Mouse (Mus musculus): ENCODE measurements around the gene Tfrc. TPM values are rescaled to one million over a fixed set of nuclear protein-coding genes. Genes with fewer than 3 reads are reported as not detected.

Tfrc gene
- total and polyA plus RNA-seq, 3 experiments: 190 to 840 (median 358) TPM

DNA sequence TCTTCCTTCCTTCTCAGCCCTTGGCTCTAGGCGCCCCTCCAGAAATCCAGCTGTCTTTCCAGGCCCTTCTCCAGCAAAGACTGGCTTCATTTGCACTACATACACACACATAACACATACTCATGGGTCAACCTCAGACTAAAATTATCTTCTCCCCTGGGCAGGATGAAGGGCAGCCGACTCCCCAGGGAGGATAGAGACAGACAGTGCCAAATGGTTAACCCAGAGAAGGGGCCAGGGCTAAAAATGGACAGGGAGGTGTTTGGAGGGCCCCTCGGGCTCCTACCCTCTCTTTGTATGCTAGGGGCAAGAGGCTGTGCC lies 58.8 kb downstream of the Tfrc start:
- H3K36me3 ChIP-seq (replicated peaks in 1 of 2; ENCODE audit: control insufficient read depth in 1 of 2, insufficient read depth in 1 of 2, low read length in 1 of 2): peaks cover 0 to 48% of the 10 kb centered on the region in 2 experiments
- dilution Hi-C loops (cut with MboI; ENCODE audit: extremely low pct_ligation_motif_present, extremely low pct_unique_long_range_greater_than_20kb, low sequenced_read_pairs) (no loop called here), in situ Hi-C loops (cut with MboI; ENCODE audit: low pct_ligation_motif_present, low pct_unique_long_range_greater_than_20kb, low sequenced_read_pairs) (no loop called here)
- peaks cover 50 to 95% of the 10 kb centered on the region in 2 experiments for H3K4me1 ChIP-seq (ENCODE audit: control insufficient read depth in 1 of 2, insufficient read depth in 2 of 2)
- H3K4me2 ChIP-seq (ENCODE audit: insufficient read depth, low read depth, poor library complexity, severe bottlenecking): peak overlapping the region; percentile 60
- TF ChIP-seq NRF1 (IDR thresholded peaks at IDR 0.05; ENCODE audit: low read depth, low read length) (no peak), PAX5 (IDR thresholded peaks at IDR 0.05; ENCODE audit: low read length) (no peak), HCFC1 (IDR thresholded peaks at IDR 0.05; ENCODE audit: low read depth, low read length) (no peak), ZNF384 (IDR thresholded peaks at IDR 0.05; ENCODE audit: low read depth, low read length) (no peak), EP300 (IDR thresholded peaks at IDR 0.05; ENCODE audit: low read length) (peak; percentile 37; the same call in 1 of the 2 replicates), USF1 (IDR thresholded peaks at IDR 0.05; ENCODE audit: low read depth, low read length) (no peak), MEF2A (IDR thresholded peaks at IDR 0.05; ENCODE audit: borderline replicate concordance, low read depth, low read length) (peak; percentile 91), CTCF (conservative IDR thresholded peaks at IDR 0.05 in 1 of 2, IDR thresholded peaks at IDR 0.05 in 1 of 2; ENCODE audit: low read depth in 2 of 2, low read length in 2 of 2) (no peak), TCF12 (IDR thresholded peaks at IDR 0.05; ENCODE audit: low read depth, low read length) (peak; percentile 36; the same call in 1 of the 2 replicates), SIN3A (IDR thresholded peaks at IDR 0.05; ENCODE audit: low read length) (no peak), MYC (IDR thresholded peaks at IDR 0.05; ENCODE audit: low read depth, low read length) (no peak), RCOR1 (conservative IDR thresholded peaks at IDR 0.05; ENCODE audit: low read depth, low read length) (no peak), GABPA (IDR thresholded peaks at IDR 0.05; ENCODE audit: insufficient replicate concordance, low read depth, low read length) (no peak), JUND (conservative IDR thresholded peaks at IDR 0.05; ENCODE audit: low read depth, low read length) (no peak), MAZ (IDR thresholded peaks at IDR 0.05; ENCODE audit: low read depth, low read length) (no peak), ZC3H11A (IDR thresholded peaks at IDR 0.05; ENCODE audit: low read depth, low read length) (no peak), MAFK (IDR thresholded peaks at IDR 0.05; ENCODE audit: insufficient replicate concordance, low read length) (no peak), MAX (IDR thresholded peaks at IDR 0.05; ENCODE audit: low read length) (no peak), CHD2 (IDR thresholded peaks at IDR 0.05; ENCODE audit: low read length) (no peak; the same call in 1 of the 2 replicates), SMC3 (IDR thresholded peaks at IDR 0.05; ENCODE audit: low read depth, low read length) (no peak), UBTF (IDR thresholded peaks at IDR 0.05; ENCODE audit: low read depth, low read length) (no peak), ETS1 (conservative IDR thresholded peaks at IDR 0.05; ENCODE audit: low read depth, low read length) (peak; percentile 41; the same call in 1 of the 2 replicates), RAD21 (IDR thresholded peaks at IDR 0.05; ENCODE audit: low read depth, low read length) (no peak), ZKSCAN1 (IDR thresholded peaks at IDR 0.05; ENCODE audit: borderline replicate concordance, low read depth, low read length) (no peak), BHLHE40 (IDR thresholded peaks at IDR 0.05; ENCODE audit: low read depth, low read length) (0 out of 2 replicates have a peak, but pooled peaks have one; percentile 44), MXI1 (IDR thresholded peaks at IDR 0.05; ENCODE audit: low read depth, low read length) (no peak), TBP (conservative IDR thresholded peaks at IDR 0.05; ENCODE audit: low read depth, low read length) (no peak), E2F4 (IDR thresholded peaks at IDR 0.05; ENCODE audit: insufficient replicate concordance, low read depth, low read length) (no peak), POLR2A (IDR thresholded peaks at IDR 0.05; ENCODE audit: low read depth, low read length) (no peak), IRF4 (IDR thresholded peaks at IDR 0.05; ENCODE audit: low read depth, low read length) (peak; percentile 46; the same call in 1 of the 2 replicates), KAT2A (IDR thresholded peaks at IDR 0.05; ENCODE audit: insufficient replicate concordance, low read length) (0 out of 2 replicates have a peak, but pooled peaks have one; percentile 37), POLR2AphosphoS2 (IDR thresholded peaks at IDR 0.05; ENCODE audit: low read depth, low read length) (no peak), CHD1 (IDR thresholded peaks at IDR 0.05; ENCODE audit: low read depth, low read length) (no peak), JUN (IDR thresholded peaks at IDR 0.05; ENCODE audit: insufficient read depth, low read depth, low read length) (no peak), USF2 (conservative IDR thresholded peaks at IDR 0.05; ENCODE audit: low read depth, low read length) (no peak), ZMIZ1 (IDR thresholded peaks at IDR 0.05; ENCODE audit: low read depth, low read length) (no peak), ELF1 (IDR thresholded peaks at IDR 0.05; ENCODE audit: low read depth, low read length) (0 out of 2 replicates have a peak, but pooled peaks have one; percentile 6), NELFE (IDR thresholded peaks at IDR 0.05; ENCODE audit: low read depth, low read length) (0 out of 2 replicates have a peak, but pooled peaks have one; percentile 1)
- DNase-seq (ENCODE audit: extremely low read depth): no peak
- peak overlapping the region; percentile 29; the same call in 1 of the 2 replicates for H3K27ac ChIP-seq (ENCODE audit: insufficient read depth, low read depth)
- H3K79me2 ChIP-seq (replicated peaks; ENCODE audit: control insufficient read depth, extremely low read depth, insufficient read depth, poor library complexity, severe bottlenecking): no peaks in the 10 kb centered on the region
- H3K9me3 ChIP-seq (replicated peaks; ENCODE audit: low read length): no peaks in the 10 kb centered on the region
- no peaks in the 10 kb centered on the region for H3K27me3 ChIP-seq (replicated peaks)
- no peak overlapping the region for H3K4me3 ChIP-seq (replicated peaks in 1 of 3; ENCODE audit: low read depth in 2 of 3, low read length in 2 of 3, poor library complexity in 1 of 3)
- H3K9ac ChIP-seq (ENCODE audit: insufficient read depth, low read depth): 0 out of 2 replicates have a peak overlapping the region, but pooled peaks have one; percentile 4
